Mouse (Mus musculus) C2C12 (cell line): ENCODE data around the gene Qrsl1.

ENCODE experiments used
- CEBPB ChIP-seq: IDR thresholded peaks from one replicate; pipeline ENCODE4 v1.6.1; 2011; ENCODE audit warnings: low read depth, mild to moderate bottlenecking, control low read depth, moderate library complexity
- CTCF ChIP-seq: IDR thresholded peaks from one replicate; pipeline ENCODE4 v1.5.1; 2011; ENCODE audit not compliant: control insufficient read depth, insufficient read depth, insufficient read length
- FOSL1 ChIP-seq: IDR thresholded peaks from one replicate; pipeline ENCODE4 v1.8.0; 2011; ENCODE audit warnings: mild to moderate bottlenecking, low read length; ENCODE audit not compliant: poor library complexity, insufficient read depth, severe bottlenecking
- MAX ChIP-seq: IDR thresholded peaks from one replicate; pipeline ENCODE4 v1.6.1; 2011; ENCODE audit warnings: mild to moderate bottlenecking, control low read depth
- MYOD1 ChIP-seq: IDR thresholded peaks from one replicate; pipeline ENCODE4 v1.6.1; 2011; ENCODE audit warnings: low read depth; ENCODE audit not compliant: control insufficient read depth, insufficient read length
- MYOG ChIP-seq: IDR thresholded peaks from one replicate; pipeline ENCODE4 v1.6.1; 2011; ENCODE audit not compliant: control insufficient read depth, insufficient read length; ENCODE audit errors: extremely low read depth
- USF1 ChIP-seq: IDR thresholded peaks from one replicate; pipeline ENCODE4 v1.6.1; 2011; ENCODE audit warnings: low read depth, mild to moderate bottlenecking, control low read depth, moderate library complexity

DNA sequence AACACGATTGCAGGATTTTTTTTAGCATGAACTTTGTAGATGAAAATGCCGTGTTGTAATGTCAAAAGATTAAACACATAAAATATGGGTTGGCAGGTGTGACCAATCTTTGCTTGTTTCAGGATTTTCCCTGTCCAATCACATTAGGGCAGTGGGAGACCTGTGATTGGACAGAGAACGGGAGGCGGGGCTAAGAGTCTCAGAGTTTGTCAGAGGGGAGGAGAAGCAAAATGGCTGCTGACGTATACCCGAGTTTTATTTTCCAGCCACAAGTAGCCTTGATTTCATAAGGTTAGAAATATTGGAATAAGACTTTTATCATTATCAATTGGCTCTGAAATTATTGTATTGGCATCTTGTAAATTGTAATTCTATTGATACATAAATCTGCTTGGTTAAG, 75.8 kb downstream of the Qrsl1 start:
- TF ChIP-seq FOSL1 (no peak), CTCF (no peak), MYOD1 (no peak), USF1 (no peak), MYOG (no peak), MAX (no peak), CEBPB (no peak)
